7 mouse cellular contexts compared by ENCODE assay signal in the genomic region with DNA sequence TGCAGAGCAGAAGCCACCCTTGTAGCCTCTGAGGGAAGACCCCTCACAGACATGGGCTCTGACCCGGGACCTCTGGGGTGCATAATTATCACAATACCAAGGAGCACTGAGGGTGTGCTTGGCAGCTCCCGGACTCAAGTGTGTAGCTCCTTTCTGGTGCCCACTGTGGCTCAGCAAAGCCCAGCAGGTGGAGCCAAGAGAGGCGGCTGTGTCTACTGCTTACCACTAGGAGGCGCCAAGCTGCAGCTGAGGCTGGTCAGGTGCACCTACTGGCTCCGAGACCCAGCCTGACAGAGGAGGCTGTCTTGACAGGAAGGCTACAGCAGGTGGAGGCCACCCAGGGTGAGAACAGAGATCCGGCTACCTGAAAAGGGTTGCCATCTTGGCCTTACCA. TPM values are rescaled to one million over a fixed set of nuclear protein-coding genes. Genes with fewer than 3 reads are reported as not detected.
A peak's percentile ranks its signal among the peaks of the same experiment; 100 is the strongest.
DNase-seq lines count a peak whose midpoint lies in the region; ATAC-seq and TF ChIP-seq lines count a peak whose summit lies in the region.

No protein-coding gene starts in this region.

- no peaks in the 10 kb centered on the region for H3K27me3 ChIP-seq in forebrain, embryonic 15.5 days
- no peaks in the 10 kb centered on the region for H3K27me3 ChIP-seq in hindbrain, postnatal 0 days (ENCODE audit: insufficient read depth, low read length)
- no peaks in the 10 kb centered on the region for H3K27me3 ChIP-seq in midbrain, embryonic 16.5 days (ENCODE audit: control insufficient read depth, insufficient read depth, low read depth, low read length)
- H3K27me3 ChIP-seq in stomach, embryonic 14.5 days (ENCODE audit: control insufficient read depth, insufficient read depth, low read length), result no peaks in the 10 kb centered on the region

- H3K9ac ChIP-seq in forebrain, embryonic 15.5 days (replicated peaks), result no peak overlapping the region
- no peak overlapping the region for H3K9ac ChIP-seq in hindbrain, postnatal 0 days (replicated peaks; ENCODE audit: low read length)
- no peak overlapping the region for H3K9ac ChIP-seq in midbrain, embryonic 16.5 days (ENCODE audit: low read depth, low read length)
- H3K9ac ChIP-seq in stomach, embryonic 14.5 days (replicated peaks; ENCODE audit: low read depth, low read length), result no peak overlapping the region

- peak; percentile 98 for TF ChIP-seq CTCF in hindbrain, postnatal 0 days (IDR thresholded peaks at IDR 0.05; ENCODE audit: low read depth)

- H3K36me3 ChIP-seq in forebrain, embryonic 15.5 days, result no peaks in the 10 kb centered on the region
- no peaks in the 10 kb centered on the region for H3K36me3 ChIP-seq in hindbrain, postnatal 0 days (ENCODE audit: insufficient read depth, low read length)
- H3K36me3 ChIP-seq in midbrain, embryonic 16.5 days (ENCODE audit: control insufficient read depth, insufficient read depth, low read length), result no peaks in the 10 kb centered on the region
- no peaks in the 10 kb centered on the region for H3K36me3 ChIP-seq in stomach, embryonic 14.5 days (ENCODE audit: control insufficient read depth, insufficient read depth, low read length)

- H3K4me3 ChIP-seq in forebrain, embryonic 15.5 days, result no peak overlapping the region
- H3K4me3 ChIP-seq in hindbrain, postnatal 0 days (ENCODE audit: low read length), result no peak overlapping the region
- no peak overlapping the region for H3K4me3 ChIP-seq in midbrain, embryonic 16.5 days (ENCODE audit: low read depth, low read length)
- no peak overlapping the region for H3K4me3 ChIP-seq in stomach, embryonic 14.5 days (ENCODE audit: low read depth, low read length)

- H3K4me1 ChIP-seq in forebrain, embryonic 15.5 days, result peaks cover 18% of the 10 kb centered on the region
- H3K4me1 ChIP-seq in hindbrain, postnatal 0 days (ENCODE audit: insufficient read depth, low read length), result no peaks in the 10 kb centered on the region
- no peaks in the 10 kb centered on the region for H3K4me1 ChIP-seq in midbrain, embryonic 16.5 days (ENCODE audit: control insufficient read depth, insufficient read depth, low read length)
- H3K4me1 ChIP-seq in stomach, embryonic 14.5 days (ENCODE audit: control insufficient read depth, insufficient read depth, low read length), result no peaks in the 10 kb centered on the region

- peak; percentile 27 for DNase-seq in MEL-GATA-1-ER (ENCODE audit: extremely low read depth, low read depth)
- DNase-seq in adrenal gland, postnatal 14 days, result peak; percentile 87
- DNase-seq in hindbrain, postnatal 0 days (ENCODE audit: low spot score), result peak; percentile 84
- peak; percentile 69 for DNase-seq in left cerebral cortex, postnatal 4 days

- ATAC-seq in forebrain, embryonic 15.5 days (replicated peaks), result peak; percentile 66
- ATAC-seq in hindbrain, postnatal 0 days, result peak; percentile 46; the same call in 1 of the 2 replicates
- ATAC-seq in midbrain, embryonic 16.5 days, result 0 out of 2 replicates have a peak, but pooled peaks have one; percentile 25
- ATAC-seq in stomach, embryonic 14.5 days (ENCODE audit: insufficient number of reproducible peaks, insufficient read depth, low FRiP score, low read depth), result peak; percentile 59; the same call in 1 of the 2 replicates

- no peaks in the 10 kb centered on the region for H3K9me3 ChIP-seq in forebrain, embryonic 15.5 days
- no peaks in the 10 kb centered on the region for H3K9me3 ChIP-seq in hindbrain, postnatal 0 days (ENCODE audit: low read length)
- no peaks in the 10 kb centered on the region for H3K9me3 ChIP-seq in midbrain, embryonic 16.5 days (replicated peaks; ENCODE audit: control insufficient read depth, low read length, poor library complexity, severe bottlenecking)
- no peaks in the 10 kb centered on the region for H3K9me3 ChIP-seq in stomach, embryonic 14.5 days (ENCODE audit: control insufficient read depth, low read depth, low read length)

- no peak overlapping the region for H3K27ac ChIP-seq in forebrain, embryonic 15.5 days (replicated peaks)
- H3K27ac ChIP-seq in hindbrain, postnatal 0 days, result no peak overlapping the region
- H3K27ac ChIP-seq in midbrain, embryonic 16.5 days (ENCODE audit: low read length), result no peak overlapping the region
- H3K27ac ChIP-seq in stomach, embryonic 14.5 days (ENCODE audit: low read length), result no peak overlapping the region

- 6% methylated on average over 6 of the region's 6 CpGs for WGBS in forebrain, embryonic 15.5 days
- WGBS in hindbrain, postnatal 0 days, result 13% methylated on average over 6 of the region's 6 CpGs
- 10% methylated on average over 6 of the region's 6 CpGs for WGBS in midbrain, embryonic 16.5 days
- 16% methylated on average over 6 of the region's 6 CpGs for WGBS in stomach, embryonic 14.5 days

- intact Hi-C loops in left cerebral cortex, postnatal 4 days (cut with DNase I), result loop anchor here (5.0 kb wide), 1 partner anchor 57 kb away; a partner anchor contains a TSS

- H3K4me2 ChIP-seq in forebrain, embryonic 15.5 days (replicated peaks), result no peak overlapping the region
- H3K4me2 ChIP-seq in hindbrain, postnatal 0 days (ENCODE audit: low read depth, low read length), result no peak overlapping the region
- no peak overlapping the region for H3K4me2 ChIP-seq in midbrain, embryonic 16.5 days (ENCODE audit: low read length)
- no peak overlapping the region for H3K4me2 ChIP-seq in stomach, embryonic 14.5 days (replicated peaks; ENCODE audit: low read depth, low read length)

RNA-seq across cellular contexts. Expression of a gene that starts 56.9 kb away (rescaled TPM):
- total RNA-seq in adrenal gland, postnatal 14 days (2021), result 1.4 and 1.9 TPM in 2 replicates
- 4.4 and 5.3 TPM in 2 replicates for polyA plus RNA-seq in forebrain, embryonic 15.5 days (2015; fragmentation: Nextera tagmentation; extraction: Ambion mirVana)
- 23.8 and 25.1 TPM in 2 replicates for total RNA-seq in hindbrain, postnatal 0 days (2014; rRNA removed)
- 1.2 and 1.3 TPM in 2 replicates for polyA plus RNA-seq in hindbrain, postnatal 0 days (2015; fragmentation: Nextera tagmentation; extraction: Ambion mirVana)
- total RNA-seq in left cerebral cortex, postnatal 4 days (2021), result 10 to 100 TPM; 45.7 to 46.8 TPM
- 1.1 and 1.4 TPM in 2 replicates for polyA plus RNA-seq in midbrain, embryonic 16.5 days (2015; fragmentation: Nextera tagmentation; extraction: Ambion mirVana)
- polyA plus RNA-seq in stomach, embryonic 14.5 days (2014; fragmentation: Nextera tagmentation; extraction: Ambion mirVana), result 0.12 and 0.38 TPM in 2 replicates

Comparison
In these comparisons a context has a peak if more than half of its experiments do, and no peak if none do; other contexts are left out.
1. DNase-seq: peak in every context shown above with its lines; median percentile 87 in adrenal gland, postnatal 14 days; 84 in hindbrain, postnatal 0 days; 69 in left cerebral cortex, postnatal 4 days; 27 in MEL-GATA-1-ER.